Mouse (Mus musculus) heart, embryonic 11.5 days (tissue): ENCODE measurements around the gene Nol4l. TPM values are rescaled to one million over a fixed set of nuclear protein-coding genes. Genes with fewer than 3 reads are reported as not detected.
A peak's percentile ranks its signal among the peaks of the same experiment; 100 is the strongest.

Experiments
- ATAC-seq: fragments of 200-750 bp; cut with Nextera tagmentation; replicated peaks from 2 replicates; pipeline ENCODE4 v1.8.0; 2017; ENCODE audit warnings: moderate library complexity; ENCODE audit not compliant: insufficient number of reproducible peaks, low FRiP score, low TSS enrichment
- H3K27ac ChIP-seq: fragments of 300-500 bp; sonication (generic); 2 replicates; pipeline ENCODE4 v1.5.1; 2014; ENCODE audit warnings: mild to moderate bottlenecking, low read depth, low read length
- H3K27me3 ChIP-seq: fragments of 300-500 bp; sonication (generic); 2 replicates; pipeline ENCODE4 v1.6.1; 2014; ENCODE audit warnings: mild to moderate bottlenecking, low read length, mixed read lengths; ENCODE audit not compliant: control insufficient read depth, insufficient read depth
- H3K36me3 ChIP-seq: fragments of 300-500 bp; sonication (generic); 2 replicates; pipeline ENCODE4 v1.6.1; 2014; ENCODE audit warnings: mild to moderate bottlenecking, low read length, moderate library complexity, mixed read lengths; ENCODE audit not compliant: control insufficient read depth, insufficient read depth
- H3K4me1 ChIP-seq: fragments of 300-500 bp; sonication (generic); 2 replicates; pipeline ENCODE4 v1.6.1; 2014; ENCODE audit warnings: low read length; ENCODE audit not compliant: control insufficient read depth, insufficient read depth
- H3K4me2 ChIP-seq: fragments of 300-500 bp; sonication (generic); 2 replicates; pipeline ENCODE4 v1.6.1; 2014; ENCODE audit warnings: mild to moderate bottlenecking, moderate library complexity
- H3K4me3 ChIP-seq: fragments of 300-500 bp; sonication (generic); 2 replicates; pipeline ENCODE4 v1.5.1; 2014; ENCODE audit warnings: low read depth, low read length
- H3K9ac ChIP-seq: fragments of 300-500 bp; sonication (generic); 2 replicates; pipeline ENCODE4 v1.6.1; 2014; ENCODE audit warnings: mild to moderate bottlenecking, low read depth, low read length, moderate library complexity
- H3K9me3 ChIP-seq: fragments of 300-500 bp; sonication (generic); replicated peaks from 2 replicates; pipeline ENCODE4 v1.6.1; 2016; ENCODE audit warnings: low read length; ENCODE audit not compliant: control insufficient read depth
- WGBS: fragments of 180-500 bp; shearing (Covaris S2); extraction: QIAGEN DNeasy Blood & Tissue Kit; methylation state at CpG from one replicate; pipeline ENCODE4 v1.1.7; 2014; ENCODE audit not compliant: insufficient replicate concordance; 5-methylcytosine and 5-hydroxymethylcytosine counted together
- polyA plus RNA-seq: library from polyadenylated mRNA; unstranded; fragments of >200 nt; fragmentation: Nextera tagmentation; extraction: Ambion mirVana; gene quantifications from 2 replicates; pipeline ENCODE4 v1.2.1, GENCODE M21; 2014

Nol4l gene
- polyA plus RNA-seq, 1 experiment from 2014 or later: 16.7 TPM

- Histone ChIP-seq H3K27me3 (no peaks in the 10 kb centered on the region), H3K9me3 (no peaks in the 10 kb centered on the region), H3K4me3 (0 out of 2 replicates have a peak overlapping the region, but pooled peaks have one; percentile 6), H3K36me3 (peaks cover 6% of the 10 kb centered on the region), H3K4me1 (peaks cover 85% of the 10 kb centered on the region), H3K9ac (peak overlapping the region; percentile 58), H3K27ac (peak overlapping the region; percentile 87), H3K4me2 (peak overlapping the region; percentile 56)
- WGBS: 12% methylated on average over 6 of the region's 6 CpGs
- ATAC-seq: peak; percentile 59
Measured at GRCm38 (mm10) chr2:153436641-153437305, 93.0 kb downstream of the Nol4l start.

DNA sequence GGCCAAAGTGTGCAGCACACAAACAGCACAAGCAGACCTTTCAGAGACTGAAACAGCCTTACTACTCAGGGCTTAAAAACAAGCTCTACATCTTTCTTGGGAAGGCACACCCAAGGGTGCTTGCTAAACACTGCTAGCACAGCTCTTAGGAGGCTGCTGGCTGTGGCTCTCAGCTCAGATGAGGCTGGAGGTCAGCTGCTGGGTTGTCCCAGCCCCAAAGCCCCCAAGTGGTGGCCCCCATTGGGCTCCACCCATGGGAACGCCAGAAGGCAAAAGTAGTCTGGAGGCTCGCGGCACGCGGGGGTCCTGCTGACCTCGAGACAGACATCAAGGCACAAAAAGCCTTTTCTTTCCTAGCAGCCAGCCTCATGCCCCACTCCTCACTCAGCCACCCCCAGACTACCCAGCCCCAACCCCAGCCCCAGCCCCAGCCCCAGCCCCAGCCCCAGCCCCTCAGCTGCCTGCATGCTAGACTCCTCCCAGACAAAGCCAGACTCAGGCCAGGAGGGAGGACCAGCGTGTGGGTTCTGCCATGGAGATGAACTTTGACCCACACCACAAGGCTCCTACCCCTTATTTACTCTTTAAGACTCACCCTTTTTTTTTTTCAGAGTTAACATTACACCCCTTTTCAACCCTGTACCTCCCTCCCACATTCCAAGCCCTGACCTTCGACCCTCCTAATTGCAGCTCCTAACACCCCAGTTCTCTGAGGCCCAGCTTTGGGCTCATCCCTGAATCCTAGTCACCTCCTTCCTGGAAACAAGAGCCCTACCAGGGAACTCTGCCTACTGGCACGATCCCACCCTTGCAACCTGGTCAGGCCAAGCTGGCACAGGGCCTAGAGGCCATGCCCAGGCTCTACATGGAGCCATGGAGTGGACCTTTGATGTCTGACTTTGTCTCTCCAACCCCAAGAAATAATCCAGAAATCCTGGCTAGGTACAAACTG, 94.6 kb downstream of the Nol4l start:
- H3K9me3 ChIP-seq: no peaks in the 10 kb centered on the region
- ATAC-seq: no peak
- peaks cover 76% of the 10 kb centered on the region for H3K4me1 ChIP-seq
- WGBS: 48% methylated on average over 9 of the region's 9 CpGs
- no peaks in the 10 kb centered on the region for H3K27me3 ChIP-seq
- peak overlapping the region; percentile 58 for H3K9ac ChIP-seq
- H3K27ac ChIP-seq: peak overlapping the region; percentile 31
- H3K36me3 ChIP-seq: peaks cover 8% of the 10 kb centered on the region
- no peak overlapping the region for H3K4me2 ChIP-seq
- no peak overlapping the region for H3K4me3 ChIP-seq

DNA sequence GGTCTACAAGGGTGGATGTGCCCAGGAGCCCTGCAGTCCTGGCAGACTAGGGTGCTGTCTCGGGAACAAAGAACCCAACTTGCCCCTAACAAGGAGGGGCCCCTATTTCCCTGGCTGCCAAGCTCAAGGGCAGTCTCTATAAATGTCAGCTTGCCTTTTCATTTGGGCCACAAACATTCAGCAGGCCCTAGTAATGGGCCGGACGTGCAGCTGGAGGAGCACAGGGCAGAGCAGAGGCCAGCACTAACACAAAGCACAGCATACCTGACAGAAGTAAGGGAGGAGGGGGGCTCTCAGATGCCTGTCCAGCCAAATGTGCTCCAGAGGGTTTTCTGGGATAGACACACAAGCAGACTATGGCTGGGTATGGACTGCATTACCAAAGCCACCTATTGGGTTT, 95.9 kb downstream of the Nol4l start:
- Histone ChIP-seq H3K27me3 (no peaks in the 10 kb centered on the region), H3K36me3 (peaks cover 15% of the 10 kb centered on the region), H3K4me2 (no peak overlapping the region), H3K27ac (peak overlapping the region; percentile 54), H3K9me3 (no peaks in the 10 kb centered on the region), H3K9ac (no peak overlapping the region; the same call in 1 of the 2 replicates), H3K4me1 (peaks cover 82% of the 10 kb centered on the region), H3K4me3 (no peak overlapping the region)
- WGBS: 60% methylated on average over 3 of the region's 3 CpGs
- ATAC-seq: no peak

GRCm38 (mm10) chr2:153432492-153432891, 97.3 kb downstream of the Nol4l start:
- Histone ChIP-seq H3K4me1 (peaks cover 87% of the 10 kb centered on the region), H3K36me3 (peaks cover 15% of the 10 kb centered on the region), H3K27ac (peak overlapping the region; percentile 54), H3K9me3 (no peaks in the 10 kb centered on the region), H3K4me2 (0 out of 2 replicates have a peak overlapping the region, but pooled peaks have one; percentile 3), H3K27me3 (no peaks in the 10 kb centered on the region), H3K9ac (no peak overlapping the region), H3K4me3 (no peak overlapping the region)
- WGBS: 28% methylated on average over 7 of the region's 7 CpGs
- ATAC-seq: peak; percentile 44

DNA sequence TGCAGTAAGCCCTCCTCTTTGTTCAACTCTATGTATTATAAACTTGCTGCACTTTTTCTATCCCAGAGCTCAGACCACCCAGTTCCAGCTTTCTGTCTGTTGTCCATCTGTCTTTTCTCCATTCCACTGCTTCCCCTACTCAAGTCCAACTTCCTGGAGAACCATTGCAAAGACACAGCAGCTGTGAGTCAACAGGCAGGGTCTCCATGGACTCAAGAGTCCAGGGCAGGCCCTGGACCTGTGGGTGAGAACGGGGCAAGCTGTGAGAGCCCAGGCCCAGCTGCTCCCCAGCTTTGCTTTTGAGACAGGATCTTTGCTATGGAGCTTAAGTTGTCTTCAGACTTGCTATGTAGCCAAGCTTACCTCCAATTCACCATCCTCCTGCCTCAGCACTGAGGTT, 99.2 kb downstream of the Nol4l start:
- ATAC-seq: no peak
- 89% methylated on average over 1 of the region's 1 CpGs for WGBS
- H3K9me3 ChIP-seq: no peaks in the 10 kb centered on the region
- no peak overlapping the region for H3K4me3 ChIP-seq
- H3K27me3 ChIP-seq: no peaks in the 10 kb centered on the region
- H3K27ac ChIP-seq: no peak overlapping the region
- peaks cover 84% of the 10 kb centered on the region for H3K4me1 ChIP-seq
- H3K36me3 ChIP-seq: peaks cover 12% of the 10 kb centered on the region
- no peak overlapping the region for H3K9ac ChIP-seq
- no peak overlapping the region for H3K4me2 ChIP-seq

GRCm38 (mm10) chr2:153428485-153428884, 101.3 kb downstream of the Nol4l start:
- Histone ChIP-seq H3K4me1 (peaks cover 82% of the 10 kb centered on the region), H3K4me3 (no peak overlapping the region), H3K27me3 (no peaks in the 10 kb centered on the region), H3K9ac (no peak overlapping the region), H3K27ac (peak overlapping the region; percentile 29), H3K36me3 (peaks cover 12% of the 10 kb centered on the region), H3K9me3 (no peaks in the 10 kb centered on the region), H3K4me2 (no peak overlapping the region)
- ATAC-seq: no peak
- WGBS: 56% methylated on average over 2 of the region's 2 CpGs

- Histone ChIP-seq H3K4me3 (no peak overlapping the region), H3K9ac (peak overlapping the region; percentile 22; the same call in 1 of the 2 replicates), H3K4me2 (no peak overlapping the region), H3K9me3 (no peaks in the 10 kb centered on the region), H3K4me1 (peaks cover 82% of the 10 kb centered on the region), H3K27ac (peak overlapping the region; percentile 37; the same call in 1 of the 2 replicates), H3K27me3 (no peaks in the 10 kb centered on the region), H3K36me3 (peaks cover 12% of the 10 kb centered on the region)
- WGBS: 8% methylated on average over 2 of the region's 2 CpGs
- ATAC-seq: peak; percentile 23; the same call in 1 of the 2 replicates
Measured at GRCm38 (mm10) chr2:153426931-153427330, 102.8 kb downstream of the Nol4l start.

DNA sequence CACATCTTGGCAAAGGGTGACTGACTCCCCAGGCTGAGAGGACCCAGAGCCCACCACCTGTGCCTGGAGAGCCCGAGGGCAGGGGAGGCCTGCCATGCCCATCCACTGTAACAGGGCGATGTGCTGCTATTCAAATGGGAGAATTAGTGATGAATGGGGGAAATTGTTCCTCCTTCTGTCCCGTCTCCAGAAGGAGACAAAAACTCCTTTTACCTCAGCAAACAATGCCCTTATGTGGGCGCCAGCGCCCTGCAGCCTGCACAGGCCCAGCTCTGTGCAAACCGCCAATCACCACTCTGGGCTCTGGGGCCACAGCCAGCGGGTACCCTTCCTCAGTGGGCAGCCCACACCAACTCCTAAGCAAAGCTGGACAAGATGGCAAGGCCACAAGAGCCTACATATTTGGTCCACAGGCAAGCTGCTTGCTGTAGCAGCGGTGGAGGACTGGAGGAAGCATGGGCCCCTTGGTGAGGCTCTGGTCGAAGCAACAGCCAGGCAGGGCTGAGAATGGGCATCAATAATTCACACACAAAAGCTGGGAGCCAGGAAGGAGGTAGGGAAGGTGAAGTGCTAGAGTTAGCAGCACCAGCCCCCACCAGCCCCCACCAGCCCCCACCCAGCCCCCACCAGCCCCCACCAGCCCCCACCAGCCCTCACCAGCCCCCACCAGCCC, 103.6 kb downstream of the Nol4l start:
- Histone ChIP-seq H3K4me2 (no peak overlapping the region), H3K36me3 (peaks cover 12% of the 10 kb centered on the region), H3K27ac (peak overlapping the region; percentile 57; the same call in 1 of the 2 replicates), H3K9ac (peak overlapping the region; percentile 46; the same call in 1 of the 2 replicates), H3K27me3 (no peaks in the 10 kb centered on the region), H3K4me1 (peaks cover 79% of the 10 kb centered on the region), H3K4me3 (no peak overlapping the region), H3K9me3 (no peaks in the 10 kb centered on the region)
- no peak for ATAC-seq
- 71% methylated on average over 9 of the region's 9 CpGs for WGBS
